Mouse (Mus musculus) spleen, embryonic (tissue): ENCODE measurements around the gene Khdc3.
"Not testable (repeated sequence)": the region's sequence is repeated elsewhere in the genome, so short reads cannot be mapped to it uniquely, and the experiment has no call there.

Source experiments
- CTCF ChIA-PET: fragments of 350-600 bp; sonication (Branson Sonifier 250); formaldehyde crosslinking; loops from one replicate; lab custom pipeline; 2022; lab: Charles Lee

Khdc3 gene

DNA sequence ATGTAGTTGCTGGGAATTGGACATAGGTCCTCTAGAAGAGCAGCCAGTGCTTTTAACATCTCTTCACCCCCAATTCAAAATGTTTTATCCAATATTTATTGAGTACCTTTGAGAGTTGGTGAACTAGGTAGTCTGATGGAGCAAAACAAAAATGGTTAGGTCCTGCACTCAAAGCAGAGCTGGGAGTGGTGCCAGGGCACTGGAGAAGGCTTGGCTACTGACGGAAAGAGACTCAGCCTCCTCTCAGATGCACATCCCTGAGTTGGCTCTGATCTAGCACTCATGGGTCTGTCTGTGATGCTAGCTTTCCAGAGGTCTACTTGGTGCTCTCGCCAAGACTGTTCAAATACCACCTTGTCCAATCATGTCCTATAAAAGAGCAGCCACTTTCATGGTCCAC lies 3.7 kb upstream of the Khdc3 start:
- CTCF ChIA-PET = no interaction called here

DNA sequence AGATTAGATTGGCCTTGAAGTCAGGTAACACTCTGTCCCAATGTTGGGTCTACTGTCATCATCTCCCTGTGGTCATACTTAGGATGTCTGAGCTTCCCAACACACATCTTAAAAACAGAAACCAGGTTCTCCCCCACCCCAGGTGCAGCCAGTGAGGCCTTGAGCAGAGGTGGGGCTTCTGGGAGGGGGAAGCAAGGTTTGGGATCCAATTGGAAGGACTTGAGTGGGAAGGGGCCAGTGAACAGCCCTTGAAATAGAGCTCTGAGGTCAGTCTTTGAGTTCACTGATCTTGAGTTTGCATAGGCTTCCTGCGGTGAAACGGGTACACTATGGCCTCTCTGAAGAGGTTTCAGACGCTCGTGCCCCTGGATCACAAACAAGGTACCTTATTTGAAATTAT lies 545 bp downstream of the Khdc3 start, which contains the start of gene Gm20509:
Gene Gm20509 (plus strand): TSS at position 290 of the 400 bp plus-strand sequence.
- CTCF ChIA-PET = no interaction called here

DNA sequence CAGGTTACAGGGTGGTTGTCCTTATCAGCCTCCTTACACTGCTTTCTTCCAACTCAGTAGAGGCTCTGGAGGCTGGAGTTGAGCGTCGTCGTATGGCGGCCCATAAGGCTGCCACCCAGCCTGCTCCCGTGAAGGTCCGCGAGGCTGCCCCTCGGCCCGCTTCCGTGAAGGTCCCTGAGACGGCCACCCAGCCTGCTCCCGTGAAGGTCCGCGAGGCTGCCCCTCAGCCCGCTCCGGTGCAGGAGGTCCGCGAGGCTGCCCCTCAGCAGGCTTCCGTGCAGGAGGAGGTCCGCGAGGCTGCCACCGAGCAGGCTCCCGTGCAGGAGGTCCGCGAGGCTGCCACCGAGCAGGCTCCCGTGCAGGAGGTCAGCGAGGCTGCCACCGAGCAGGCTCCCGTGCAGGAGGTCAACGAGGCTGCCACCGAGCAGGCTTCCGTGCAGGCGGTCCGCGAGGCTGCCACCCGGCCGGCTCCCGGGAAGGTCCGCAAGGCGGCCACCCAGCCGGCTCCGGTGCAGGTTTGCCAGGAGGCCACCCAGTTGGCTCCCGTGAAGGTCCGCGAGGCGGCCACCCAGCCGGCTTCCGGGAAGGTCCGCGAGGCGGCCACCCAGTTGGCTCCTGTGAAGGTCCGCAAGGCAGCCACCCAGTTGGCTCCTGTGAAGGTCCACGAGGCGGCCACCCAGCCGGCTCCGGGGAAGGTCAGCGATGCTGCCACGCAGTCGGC lies 1.7 kb downstream of the Khdc3 start:
- CTCF ChIA-PET = no interaction called here

DNA sequence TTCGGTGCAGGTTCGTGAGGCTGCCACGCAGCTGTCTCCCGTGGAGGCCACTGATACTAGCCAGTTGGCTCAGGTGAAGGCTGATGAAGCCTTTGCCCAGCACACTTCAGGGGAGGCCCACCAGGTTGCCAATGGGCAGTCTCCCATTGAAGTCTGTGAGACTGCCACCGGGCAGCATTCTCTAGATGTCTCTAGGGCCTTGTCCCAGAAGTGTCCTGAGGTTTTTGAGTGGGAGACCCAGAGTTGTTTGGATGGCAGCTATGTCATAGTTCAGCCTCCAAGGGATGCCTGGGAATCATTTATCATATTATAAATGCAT lies 2.2 kb downstream of the Khdc3 start:
- CTCF ChIA-PET = no interaction called here

DNA sequence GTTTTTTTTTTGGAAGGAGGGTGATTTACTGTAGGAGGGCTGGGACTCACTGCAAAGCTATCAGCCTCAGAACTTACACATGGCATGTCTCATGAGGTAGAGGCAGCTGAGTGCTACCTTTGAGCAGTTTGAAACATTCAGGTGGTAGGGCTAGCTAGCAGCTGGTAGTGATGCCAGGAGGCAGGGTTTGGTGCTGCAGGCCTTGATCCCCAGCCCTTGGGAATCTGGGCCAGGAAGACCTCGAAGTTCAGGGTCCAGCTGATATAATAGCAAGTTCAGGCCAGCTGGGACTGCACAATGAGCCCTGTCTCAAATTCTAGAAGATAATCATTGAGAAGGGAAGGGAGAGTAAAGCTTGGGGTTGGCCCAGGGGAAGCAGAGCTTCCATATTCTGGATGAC lies 3.5 kb downstream of the Khdc3 start:
- CTCF ChIA-PET = interaction anchor here (0.6 kb wide), 1 partner anchor 40 kb away, joined by 3 read pairs; no protein-coding TSS in a partner anchor

GRCm38 (mm10) chr9:73105771-73106170 lies 4.1 kb downstream of the Khdc3 start:
- CTCF ChIA-PET = no interaction called here

DNA sequence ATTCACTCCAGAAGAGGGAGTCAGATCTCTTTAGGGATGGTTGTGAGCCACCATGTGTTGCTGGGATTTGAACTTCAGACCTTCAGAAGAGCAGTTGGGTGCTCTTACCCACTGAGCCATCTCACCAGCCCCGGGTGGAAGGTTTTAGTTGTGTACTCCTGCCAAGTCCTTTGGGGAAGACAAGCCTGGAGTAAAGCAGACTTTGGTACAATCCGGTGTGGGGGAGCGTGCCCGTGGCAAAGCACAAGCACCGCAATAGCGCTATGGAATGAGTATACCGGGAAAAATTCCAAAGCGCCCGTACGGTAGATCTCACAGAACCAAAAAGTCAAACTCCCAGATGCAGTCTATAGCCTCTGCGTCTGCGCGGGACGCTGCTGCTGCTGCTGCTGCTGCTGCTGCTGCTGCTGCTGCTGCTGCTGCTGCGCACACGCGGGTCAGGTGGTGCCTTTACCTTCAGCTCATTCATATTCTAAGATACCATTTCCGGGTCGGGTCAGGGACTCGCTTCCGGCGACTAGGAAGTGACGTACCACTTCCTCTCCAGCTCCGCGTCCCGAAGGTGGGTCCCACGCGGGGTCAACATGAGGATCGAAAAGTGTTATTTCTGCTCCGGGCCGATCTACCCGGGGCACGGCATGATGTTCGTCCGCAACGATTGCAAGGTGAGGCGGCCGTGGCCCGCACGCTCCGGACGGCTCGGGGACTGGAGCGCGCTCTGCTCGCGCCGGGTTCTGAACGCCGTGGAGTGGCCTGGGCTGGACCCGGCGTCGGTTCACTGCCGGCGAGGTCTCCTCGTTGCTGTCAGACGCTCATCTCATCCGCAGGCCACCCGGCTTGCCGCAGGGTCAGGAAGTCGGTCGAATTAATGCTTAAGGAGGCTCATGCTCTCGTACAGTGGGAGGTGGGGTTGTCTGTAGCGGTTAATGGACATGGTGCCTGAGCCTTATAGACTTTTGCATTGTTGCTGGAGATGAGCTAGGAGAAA lies 11.6 kb downstream of the Khdc3 start, which contains the start of gene Rsl24d1:
Gene Rsl24d1 (plus strand): TSS at position 508 of the 988 bp plus-strand sequence.
- CTCF ChIA-PET = interaction anchor here (1.1 kb wide), 1 partner anchor 69 kb away, joined by 5 read pairs; the partner anchor contains the start of gene Rab27a

GRCm38 (mm10) chr9:73116704-73117103 lies 15.1 kb downstream of the Khdc3 start:
- CTCF ChIA-PET = not testable (repeated sequence)

- CTCF ChIA-PET = no interaction called here
These were observed 16.4 kb downstream of the Khdc3 start for GRCm38 (mm10) chr9:73118012-73118411.

- CTCF ChIA-PET = no interaction called here
These were observed 20.1 kb downstream of the Khdc3 start for GRCm38 (mm10) chr9:73121735-73122134.

DNA sequence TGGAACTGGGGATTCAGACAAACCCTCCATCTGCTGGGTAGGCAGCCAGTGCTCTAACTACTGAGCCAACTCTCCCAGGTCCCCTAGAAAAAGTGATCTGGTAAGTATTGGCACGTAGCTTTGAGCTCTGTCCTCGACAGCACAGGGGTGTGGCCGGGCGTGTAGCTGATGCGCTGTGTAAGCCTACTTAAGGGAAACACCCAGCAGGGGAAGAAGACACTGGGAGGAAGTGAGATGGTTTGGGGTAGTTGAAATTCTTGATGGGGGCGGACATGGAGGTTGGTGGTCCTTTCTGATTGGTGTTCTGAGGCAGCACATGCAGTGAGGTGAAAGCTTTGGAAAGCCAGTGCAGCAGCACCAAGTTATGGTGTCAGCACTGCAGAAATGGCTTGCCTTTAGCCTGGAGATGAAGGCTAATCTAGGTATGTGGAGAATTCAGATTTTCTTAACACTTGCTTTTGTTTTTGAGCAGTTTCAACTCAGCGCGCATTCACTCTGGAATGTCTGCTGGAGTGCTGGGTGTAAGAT lies 23.5 kb downstream of the Khdc3 start:
- CTCF ChIA-PET = interaction anchor here (0.6 kb wide), 1 partner anchor 358 kb away, joined by 4 read pairs; no protein-coding TSS in a partner anchor

- CTCF ChIA-PET = no interaction called here
These were observed 25.8 kb downstream of the Khdc3 start for GRCm38 (mm10) chr9:73127457-73127856.

DNA sequence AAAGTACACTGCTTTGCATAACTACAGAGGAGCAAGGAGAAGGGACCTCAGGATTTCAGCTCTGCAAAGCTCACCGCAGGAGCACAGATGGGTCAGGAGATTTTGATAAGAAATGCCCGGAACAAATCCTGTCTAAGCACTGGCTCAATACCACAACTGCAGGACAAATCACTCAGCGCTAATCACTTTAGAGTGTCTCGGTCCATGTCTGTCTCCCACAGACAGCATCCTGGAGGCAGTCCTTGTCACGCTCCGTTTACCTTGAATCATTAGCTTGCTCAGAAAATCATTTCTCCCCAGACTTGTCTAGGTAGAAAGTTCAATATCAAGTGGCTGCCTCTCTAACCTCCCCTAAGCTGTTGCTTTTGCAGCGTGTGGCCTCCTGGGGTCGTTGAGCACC lies 28.2 kb downstream of the Khdc3 start:
- CTCF ChIA-PET = no interaction called here

- CTCF ChIA-PET = no interaction called here
These were observed 28.9 kb downstream of the Khdc3 start for GRCm38 (mm10) chr9:73130529-73130928.

DNA sequence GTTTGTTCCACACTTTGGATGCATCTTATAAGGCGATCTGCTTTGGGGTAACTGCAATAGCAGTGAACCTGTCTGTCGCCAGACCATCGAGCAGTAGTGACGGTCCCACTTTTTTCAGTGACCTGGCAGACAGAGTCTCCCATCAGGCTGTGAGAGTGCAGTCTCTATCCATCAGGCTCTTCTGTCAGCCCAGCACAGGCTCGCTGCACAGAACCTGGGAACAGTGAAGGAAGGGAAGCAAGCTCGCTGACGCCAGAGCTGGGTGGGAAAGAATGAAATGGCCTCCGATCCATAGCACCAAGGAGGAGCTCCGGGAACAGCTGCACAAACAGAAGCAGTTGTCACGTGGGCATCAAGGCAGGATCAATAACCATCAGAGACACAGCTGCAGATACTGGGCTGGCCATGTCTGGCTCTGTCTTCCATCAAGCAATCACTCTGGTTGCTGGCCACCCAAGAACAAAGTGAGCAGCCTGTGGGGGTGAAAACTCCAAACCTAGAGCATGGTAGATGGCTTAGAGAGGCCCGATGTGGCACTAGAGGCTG lies 35.8 kb downstream of the Khdc3 start:
- CTCF ChIA-PET = no interaction called here
